13 mouse cellular contexts compared by ENCODE assay signal in the genomic region with DNA sequence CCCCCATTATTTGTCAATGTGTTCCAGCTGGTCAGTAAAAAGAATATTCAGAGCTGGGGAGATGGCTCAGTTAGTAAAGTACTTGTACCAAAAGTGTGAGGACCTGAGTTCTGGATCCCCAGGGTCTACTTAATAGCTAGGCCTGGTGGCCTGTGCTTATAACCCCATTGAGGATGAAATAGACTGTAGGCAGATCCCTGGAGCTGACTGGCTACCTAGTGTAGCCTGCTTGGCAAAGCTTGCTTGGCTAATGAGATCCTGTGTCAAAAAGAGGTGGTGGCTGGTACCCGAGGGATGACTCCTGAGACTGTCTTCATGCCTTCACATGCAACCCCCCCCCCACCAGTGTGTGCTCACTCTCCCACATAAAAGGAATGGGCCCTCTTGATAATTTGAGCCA. TPM values are rescaled to one million over a fixed set of nuclear protein-coding genes. Genes with fewer than 3 reads are reported as not detected.
DNase-seq lines count a peak whose midpoint lies in the region; ATAC-seq and TF ChIP-seq lines count a peak whose summit lies in the region.
"Had no signal": no experiment of that assay in that cellular context is flagged by ENCODE, and none has a peak within 500 bp of the region (broad histone marks: within the 10 kb centered on the region; RNA-seq: fewer than 3 reads in every experiment).

No protein-coding gene starts in this region.

- H3K27ac ChIP-seq in forebrain, embryonic 12.5 days = no peak overlapping the region
- H3K27ac ChIP-seq in forebrain, postnatal 0 days (ENCODE audit: low read depth, low read length) = no peak overlapping the region
- no peak overlapping the region for H3K27ac ChIP-seq in kidney, embryonic 15.5 days
- no peak overlapping the region for H3K27ac ChIP-seq in embryonic facial prominence, embryonic 15.5 days (replicated peaks)
- H3K27ac ChIP-seq in neural tube, embryonic 13.5 days (replicated peaks) = no peak overlapping the region

- H3K9ac ChIP-seq in forebrain, embryonic 12.5 days = no peak overlapping the region
- H3K9ac ChIP-seq in forebrain, postnatal 0 days = no peak overlapping the region
- H3K9ac ChIP-seq in kidney, embryonic 15.5 days = no peak overlapping the region
- H3K9ac ChIP-seq in embryonic facial prominence, embryonic 15.5 days = no peak overlapping the region
- no peak overlapping the region for H3K9ac ChIP-seq in neural tube, embryonic 13.5 days

- peaks cover 15% of the 10 kb centered on the region for H3K4me1 ChIP-seq in forebrain, embryonic 12.5 days
- H3K4me1 ChIP-seq in forebrain, postnatal 0 days (ENCODE audit: insufficient read depth) = no peaks in the 10 kb centered on the region
- peaks cover 56% of the 10 kb centered on the region for H3K4me1 ChIP-seq in kidney, embryonic 15.5 days
- H3K4me1 ChIP-seq in embryonic facial prominence, embryonic 15.5 days = peaks cover 39% of the 10 kb centered on the region
- peaks cover 41% of the 10 kb centered on the region for H3K4me1 ChIP-seq in neural tube, embryonic 13.5 days (replicated peaks)

- 80% methylated on average over 1 of the region's 1 CpGs for WGBS in forebrain, embryonic 12.5 days
- WGBS in forebrain, postnatal 0 days = 70% methylated on average over 1 of the region's 1 CpGs
- WGBS in kidney, embryonic 15.5 days = 82% methylated on average over 1 of the region's 1 CpGs
- 76% methylated on average over 1 of the region's 1 CpGs for WGBS in embryonic facial prominence, embryonic 15.5 days
- WGBS in neural tube, embryonic 13.5 days = 63% methylated on average over 1 of the region's 1 CpGs

- no peaks in the 10 kb centered on the region for H3K9me3 ChIP-seq in forebrain, embryonic 12.5 days
- no peaks in the 10 kb centered on the region for H3K9me3 ChIP-seq in forebrain, postnatal 0 days (ENCODE audit: low read length)
- no peaks in the 10 kb centered on the region for H3K9me3 ChIP-seq in kidney, embryonic 15.5 days (replicated peaks)
- no peaks in the 10 kb centered on the region for H3K9me3 ChIP-seq in embryonic facial prominence, embryonic 15.5 days (replicated peaks)
- H3K9me3 ChIP-seq in neural tube, embryonic 13.5 days = no peaks in the 10 kb centered on the region

- H3K4me2 ChIP-seq in forebrain, embryonic 12.5 days = peak overlapping the region; percentile 24; the same call in 1 of the 2 replicates
- H3K4me2 ChIP-seq in forebrain, postnatal 0 days (ENCODE audit: low read depth) = no peak overlapping the region
- H3K4me2 ChIP-seq in kidney, embryonic 15.5 days = peak overlapping the region; percentile 73
- peak overlapping the region; percentile 67 for H3K4me2 ChIP-seq in embryonic facial prominence, embryonic 15.5 days (replicated peaks)
- H3K4me2 ChIP-seq in neural tube, embryonic 13.5 days = peak overlapping the region; percentile 81

- no peaks in the 10 kb centered on the region; the same call in 1 of the 2 replicates for H3K27me3 ChIP-seq in forebrain, embryonic 12.5 days
- H3K27me3 ChIP-seq in forebrain, postnatal 0 days (ENCODE audit: insufficient read depth, low read length) = no peaks in the 10 kb centered on the region
- H3K27me3 ChIP-seq in kidney, embryonic 15.5 days = no peaks in the 10 kb centered on the region
- H3K27me3 ChIP-seq in embryonic facial prominence, embryonic 15.5 days = no peaks in the 10 kb centered on the region
- no peaks in the 10 kb centered on the region for H3K27me3 ChIP-seq in neural tube, embryonic 13.5 days

- H3K36me3 ChIP-seq in forebrain, embryonic 12.5 days (replicated peaks) = no peaks in the 10 kb centered on the region; the same call in 1 of the 2 replicates
- H3K36me3 ChIP-seq in forebrain, postnatal 0 days (ENCODE audit: insufficient read depth) = no peaks in the 10 kb centered on the region
- H3K36me3 ChIP-seq in kidney, embryonic 15.5 days = peaks cover 5% of the 10 kb centered on the region
- H3K36me3 ChIP-seq in embryonic facial prominence, embryonic 15.5 days = 0 out of 2 replicates have a peak, but pooled peaks cover 4% of the 10 kb centered on the region
- no peaks in the 10 kb centered on the region for H3K36me3 ChIP-seq in neural tube, embryonic 13.5 days

- no peak for DNase-seq in forebrain, postnatal 0 days
- DNase-seq in kidney, postnatal 25 days = no peak
- no peak for DNase-seq in gastrocnemius, adult 8-10 months (ENCODE audit: low spot score in 2 of 2)
- DNase-seq: adrenal gland, postnatal 10 days; B cell, adult 2 months; cerebellum, adult 11-12 months; gastrocnemius, postnatal 14 days; lung, postnatal 10 days had no signal

- H3K4me3 ChIP-seq in forebrain, embryonic 12.5 days (replicated peaks) = no peak overlapping the region
- no peak overlapping the region for H3K4me3 ChIP-seq in forebrain, postnatal 0 days (ENCODE audit: low read depth, low read length)
- no peak overlapping the region for H3K4me3 ChIP-seq in kidney, embryonic 15.5 days (replicated peaks)
- peak overlapping the region; percentile 77 for H3K4me3 ChIP-seq in embryonic facial prominence, embryonic 15.5 days (replicated peaks)
- H3K4me3 ChIP-seq in neural tube, embryonic 13.5 days = no peak overlapping the region; the same call in 1 of the 2 replicates

- TF ChIP-seq CTCF in forebrain, postnatal 0 days (IDR thresholded peaks at IDR 0.05; ENCODE audit: low read depth) = no peak

- ATAC-seq in forebrain, embryonic 12.5 days (ENCODE audit: low FRiP score) = no peak
- ATAC-seq in forebrain, postnatal 0 days = no peak
- no peak for ATAC-seq in kidney, embryonic 15.5 days (replicated peaks; ENCODE audit: low FRiP score)
- ATAC-seq in embryonic facial prominence, embryonic 15.5 days (ENCODE audit: insufficient number of reproducible peaks, low FRiP score, low TSS enrichment, low read depth) = no peak
- ATAC-seq in neural tube, embryonic 13.5 days (ENCODE audit: low read depth) = no peak
- no peak for ATAC-seq in megakaryocyte-erythroid progenitor cell, adult 5-6 weeks (replicated peaks; ENCODE audit: low FRiP score, low TSS enrichment, poor library complexity, severe bottlenecking)

RNA-seq across cellular contexts. Expression of a gene that starts 2.1 kb away (rescaled TPM):
- 22.8 and 23.6 TPM in 2 replicates for polyA plus RNA-seq in forebrain, embryonic 12.5 days (2016; fragmentation: Nextera tagmentation; extraction: Ambion mirVana)
- total RNA-seq in forebrain, postnatal 0 days (2014; rRNA removed) = 10.8 and 17.4 TPM in 2 replicates
- 5.0 and 6.2 TPM in 2 replicates for polyA plus RNA-seq in forebrain, postnatal 0 days (2015; fragmentation: Nextera tagmentation; extraction: Ambion mirVana)
- 41.5 and 41.9 TPM in 2 replicates for polyA plus RNA-seq in kidney, embryonic 15.5 days (2015; fragmentation: Nextera tagmentation; extraction: Ambion mirVana)
- 43.5 and 47.5 TPM in 2 replicates for polyA plus RNA-seq in embryonic facial prominence, embryonic 15.5 days (2015; fragmentation: Nextera tagmentation; extraction: Ambion mirVana)
- 19.7 and 23.4 TPM in 2 replicates for polyA plus RNA-seq in neural tube, embryonic 13.5 days (2015; fragmentation: Nextera tagmentation; extraction: Ambion mirVana)
- total RNA-seq in gastrocnemius, adult 8-10 months (2022) = 1 to 10 TPM; 1.2 to 3.1 (median 1.7) TPM
- total RNA-seq in megakaryocyte-erythroid progenitor cell, adult 5-6 weeks (2014; fragmentation: Nextera tagmentation) = 0.47 and 3.9 TPM in 2 replicates
- 2.4 and 2.7 TPM in 2 replicates for total RNA-seq in megakaryocyte-erythroid progenitor cell, adult 5-6 weeks (2017)
